Mouse (Mus musculus): ENCODE results near the gene E130308A19Rik. TPM values are rescaled to one million over a fixed set of nuclear protein-coding genes. Genes with fewer than 3 reads are reported as not detected.
"Not testable (repeated sequence)": the region's sequence is repeated elsewhere in the genome, so short reads cannot be mapped to it uniquely, and the experiment has no call there.

Gene E130308A19Rik
- total RNA-seq, 1 experiment from 2014 or later = 3.1 TPM

DNA sequence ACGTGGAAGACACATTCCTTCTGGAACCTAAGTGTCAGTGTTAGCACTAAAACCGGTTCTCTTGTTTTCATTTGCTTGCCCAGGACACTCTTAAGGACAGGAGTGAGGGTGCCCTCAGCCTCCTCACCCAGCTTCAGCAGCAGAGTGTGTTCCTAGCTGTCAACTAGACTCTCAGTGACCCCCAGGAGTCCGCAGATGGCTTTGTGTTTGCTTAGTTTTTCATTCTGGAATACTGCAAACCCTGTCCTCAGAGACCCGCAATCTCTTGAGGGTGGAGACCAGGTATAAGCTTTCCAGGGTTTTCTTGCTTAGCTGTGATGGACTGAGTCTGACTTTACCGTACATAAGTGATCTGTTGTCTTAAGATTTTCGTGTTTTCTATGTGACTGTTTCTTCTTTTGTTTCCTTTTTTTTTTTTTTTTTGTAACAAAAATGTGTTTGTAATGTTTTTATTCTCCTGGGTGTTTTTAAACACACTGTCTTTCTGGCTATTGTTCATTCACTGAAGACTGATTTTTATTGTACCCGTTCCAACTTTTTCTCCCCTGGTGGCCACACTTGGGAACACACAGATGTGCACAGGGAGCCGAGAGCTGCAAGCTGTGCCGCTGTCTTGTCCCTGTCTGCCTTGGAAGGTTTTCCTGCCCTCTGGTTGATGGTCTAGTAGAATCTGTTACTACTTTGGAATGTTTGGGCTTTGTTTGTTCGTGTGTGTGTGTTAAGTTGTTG is 134.8 kb downstream of the E130308A19Rik start:
- ATAC-seq (replicated peaks; ENCODE audit: insufficient number of reproducible peaks, low FRiP score, low TSS enrichment, poor library complexity, severe bottlenecking) = no peak

- ATAC-seq (replicated peaks; ENCODE audit: insufficient number of reproducible peaks, low FRiP score, low TSS enrichment, poor library complexity, severe bottlenecking) = no peak
Observed at GRCm38 (mm10) chr4:59761365-59761729, 135.3 kb downstream of the E130308A19Rik start.

GRCm38 (mm10) chr4:59764950-59765349 is 138.9 kb downstream of the E130308A19Rik start:
- no peak for ATAC-seq (replicated peaks; ENCODE audit: insufficient number of reproducible peaks, low FRiP score, low TSS enrichment, poor library complexity, severe bottlenecking)

DNA sequence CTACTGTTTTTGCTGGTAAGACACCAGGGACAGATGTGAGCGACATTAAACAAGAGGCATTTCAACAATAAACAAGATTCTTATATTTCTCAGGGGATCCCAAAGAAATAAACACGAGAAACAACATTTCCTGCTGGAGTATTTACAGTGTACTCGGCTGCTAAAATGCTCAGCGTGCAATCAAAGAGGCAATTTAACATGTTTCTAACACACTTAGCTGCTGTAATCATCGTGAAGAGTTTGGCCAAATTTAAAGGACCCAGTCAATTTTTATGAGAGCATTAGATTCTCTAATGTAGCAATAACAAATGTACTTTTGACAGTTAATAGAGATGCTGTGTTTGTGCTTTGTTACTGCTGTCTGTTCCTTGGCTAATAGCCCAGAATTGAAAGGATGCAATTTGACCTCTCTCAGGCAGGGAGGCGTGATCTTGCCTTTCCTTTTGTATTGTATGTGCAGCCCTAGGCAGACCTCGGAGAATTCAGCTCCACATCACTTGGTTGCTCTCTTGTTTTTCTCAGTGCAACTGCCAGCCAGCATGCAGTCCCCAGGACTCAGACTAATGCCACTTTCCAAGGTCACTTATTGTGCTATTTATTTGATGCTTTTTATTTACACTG is 139.5 kb downstream of the E130308A19Rik start:
- ATAC-seq (replicated peaks; ENCODE audit: insufficient number of reproducible peaks, low FRiP score, low TSS enrichment, poor library complexity, severe bottlenecking) = no peak

- ATAC-seq (replicated peaks; ENCODE audit: insufficient number of reproducible peaks, low FRiP score, low TSS enrichment, poor library complexity, severe bottlenecking) = no peak
Observed at GRCm38 (mm10) chr4:59767717-59768116, 141.7 kb downstream of the E130308A19Rik start.

GRCm38 (mm10) chr4:59772171-59772879 is 146.3 kb downstream of the E130308A19Rik start:
- ATAC-seq (replicated peaks; ENCODE audit: insufficient number of reproducible peaks, low FRiP score, low TSS enrichment, poor library complexity, severe bottlenecking) = no peak

DNA sequence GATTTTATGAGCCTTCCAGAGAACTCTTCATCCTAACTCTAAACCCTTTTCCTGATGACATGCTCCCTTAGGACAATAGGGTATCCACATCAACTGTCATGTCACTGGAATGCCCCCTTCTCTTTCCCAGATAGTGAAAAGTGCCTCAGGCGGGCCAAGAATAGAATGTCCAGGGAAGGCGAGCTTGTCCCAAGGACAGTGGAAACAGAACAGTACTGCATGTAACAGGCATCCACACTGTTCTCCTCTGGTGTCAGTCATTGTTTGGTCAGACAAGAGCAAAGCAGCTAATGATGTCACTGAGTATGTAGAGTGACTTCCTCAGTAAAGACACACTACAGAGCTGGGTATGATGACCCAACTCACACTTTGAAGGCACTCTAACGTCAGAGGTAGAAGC is 151.8 kb downstream of the E130308A19Rik start:
- no peak for ATAC-seq (replicated peaks; ENCODE audit: insufficient number of reproducible peaks, low FRiP score, low TSS enrichment, poor library complexity, severe bottlenecking)

- ATAC-seq (replicated peaks; ENCODE audit: insufficient number of reproducible peaks, low FRiP score, low TSS enrichment, poor library complexity, severe bottlenecking) = no peak
Observed at GRCm38 (mm10) chr4:59780568-59780967, 154.6 kb downstream of the E130308A19Rik start.

GRCm38 (mm10) chr4:59782853-59783684 is 157.1 kb downstream of the E130308A19Rik start:
- ATAC-seq (replicated peaks; ENCODE audit: insufficient number of reproducible peaks, low FRiP score, low TSS enrichment, poor library complexity, severe bottlenecking) = peak; percentile 30

GRCm38 (mm10) chr4:59783685-59784279 is 157.8 kb downstream of the E130308A19Rik start:
- ATAC-seq (replicated peaks; ENCODE audit: insufficient number of reproducible peaks, low FRiP score, low TSS enrichment, poor library complexity, severe bottlenecking) = peak; percentile 98

- ATAC-seq (replicated peaks; ENCODE audit: insufficient number of reproducible peaks, low FRiP score, low TSS enrichment, poor library complexity, severe bottlenecking) = no peak
Observed at GRCm38 (mm10) chr4:59785412-59785811, 159.4 kb downstream of the E130308A19Rik start.

DNA sequence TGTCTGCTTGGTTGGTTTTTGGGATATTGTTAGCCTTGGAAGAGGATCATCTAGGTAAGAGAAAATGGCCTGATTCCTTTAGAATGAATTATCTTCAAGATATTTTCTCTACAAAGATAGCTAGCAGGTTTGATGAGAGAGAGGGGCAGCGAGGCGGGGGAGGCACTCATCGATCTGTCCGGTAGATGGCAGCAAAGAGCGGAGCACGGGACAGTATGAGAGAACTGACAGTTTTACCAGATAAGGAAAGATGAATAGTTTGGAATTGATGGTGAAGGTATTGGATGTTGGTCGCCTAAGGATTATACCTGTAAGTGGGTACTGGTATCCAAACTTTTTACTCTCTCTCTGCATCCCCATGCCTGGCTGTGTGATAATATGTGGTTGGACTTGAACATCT is 160.7 kb downstream of the E130308A19Rik start:
- peak; percentile 28; the same call in 1 of the 2 replicates for ATAC-seq (replicated peaks; ENCODE audit: insufficient number of reproducible peaks, low FRiP score, low TSS enrichment, poor library complexity, severe bottlenecking)

DNA sequence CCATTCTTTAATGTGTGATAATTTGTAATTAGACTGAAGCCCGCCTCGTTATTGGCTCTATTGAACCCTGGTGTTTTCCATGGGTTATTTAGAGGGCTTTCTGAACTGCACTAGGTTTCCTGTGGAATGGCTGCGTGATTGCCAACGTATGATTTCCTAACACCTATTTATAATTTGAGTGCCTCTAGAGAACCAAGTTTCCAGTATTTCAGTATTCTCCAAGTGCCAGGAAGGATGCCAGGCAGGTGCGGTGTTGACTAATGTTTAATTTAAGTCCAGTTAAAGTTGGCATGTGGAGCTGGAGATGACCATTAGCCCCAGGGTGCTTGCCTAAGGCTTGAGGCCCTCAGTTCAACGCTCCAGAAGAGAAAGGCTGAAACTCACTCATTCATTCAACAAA is 161.1 kb downstream of the E130308A19Rik start:
- no peak for ATAC-seq (replicated peaks; ENCODE audit: insufficient number of reproducible peaks, low FRiP score, low TSS enrichment, poor library complexity, severe bottlenecking)

DNA sequence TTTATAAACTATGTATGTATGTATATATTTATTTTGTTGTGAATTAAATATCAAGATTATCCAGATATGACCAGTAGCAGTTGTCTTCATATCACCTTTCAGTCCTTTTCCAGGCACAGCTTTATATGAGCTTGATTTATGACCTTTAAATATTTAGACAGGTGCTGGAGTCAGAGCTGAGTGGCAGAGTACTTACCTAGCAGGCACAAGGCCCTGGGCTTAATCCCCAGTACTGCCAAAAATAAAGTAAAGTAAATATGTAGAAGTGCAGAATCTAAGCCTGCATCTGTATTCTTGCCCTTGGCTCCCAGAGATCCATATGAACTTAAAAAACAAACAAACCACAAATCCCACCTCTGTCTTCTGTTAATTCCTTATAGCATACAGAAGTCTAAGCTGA is 163.0 kb downstream of the E130308A19Rik start:
- no peak for ATAC-seq (replicated peaks; ENCODE audit: insufficient number of reproducible peaks, low FRiP score, low TSS enrichment, poor library complexity, severe bottlenecking)

DNA sequence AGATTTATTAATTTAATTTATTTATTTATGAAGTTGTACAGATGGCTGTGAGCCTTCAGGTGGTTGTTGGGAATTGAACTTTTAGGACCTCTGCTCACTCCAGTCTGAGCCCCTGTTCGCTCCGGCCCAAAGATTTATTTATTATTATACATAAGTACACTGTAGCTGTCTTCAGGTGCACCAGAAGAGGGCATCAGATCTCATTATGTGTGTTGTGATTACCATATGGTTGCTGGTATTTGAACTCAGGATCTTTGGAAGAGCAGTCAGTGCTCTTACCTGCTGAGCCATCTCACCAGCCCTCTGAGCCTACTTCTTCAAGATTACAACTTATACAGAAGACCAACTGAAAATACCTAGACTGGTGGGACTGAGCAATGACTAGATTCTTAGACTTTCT is 167.6 kb downstream of the E130308A19Rik start:
- ATAC-seq (replicated peaks; ENCODE audit: insufficient number of reproducible peaks, low FRiP score, low TSS enrichment, poor library complexity, severe bottlenecking) = not testable (repeated sequence)

DNA sequence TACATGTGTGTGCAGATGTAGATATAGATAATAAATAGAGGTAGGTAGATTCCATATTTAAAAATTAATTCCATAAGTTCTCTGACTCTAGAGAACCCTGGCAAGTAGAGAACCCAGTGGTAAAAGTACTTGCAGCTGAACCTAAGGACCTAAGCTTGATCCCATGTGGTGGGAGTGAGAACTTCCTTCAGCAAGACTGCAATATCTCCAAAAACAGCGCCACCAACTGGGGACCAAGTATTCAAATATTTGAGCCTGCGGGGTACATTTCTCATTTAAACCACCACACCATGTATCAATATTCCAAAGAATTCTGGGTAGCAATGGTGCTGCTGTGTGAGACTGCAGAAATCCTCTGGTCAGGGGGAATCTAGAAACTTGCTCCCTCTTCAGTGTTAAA is 168.1 kb downstream of the E130308A19Rik start:
- ATAC-seq (replicated peaks; ENCODE audit: insufficient number of reproducible peaks, low FRiP score, low TSS enrichment, poor library complexity, severe bottlenecking) = no peak

DNA sequence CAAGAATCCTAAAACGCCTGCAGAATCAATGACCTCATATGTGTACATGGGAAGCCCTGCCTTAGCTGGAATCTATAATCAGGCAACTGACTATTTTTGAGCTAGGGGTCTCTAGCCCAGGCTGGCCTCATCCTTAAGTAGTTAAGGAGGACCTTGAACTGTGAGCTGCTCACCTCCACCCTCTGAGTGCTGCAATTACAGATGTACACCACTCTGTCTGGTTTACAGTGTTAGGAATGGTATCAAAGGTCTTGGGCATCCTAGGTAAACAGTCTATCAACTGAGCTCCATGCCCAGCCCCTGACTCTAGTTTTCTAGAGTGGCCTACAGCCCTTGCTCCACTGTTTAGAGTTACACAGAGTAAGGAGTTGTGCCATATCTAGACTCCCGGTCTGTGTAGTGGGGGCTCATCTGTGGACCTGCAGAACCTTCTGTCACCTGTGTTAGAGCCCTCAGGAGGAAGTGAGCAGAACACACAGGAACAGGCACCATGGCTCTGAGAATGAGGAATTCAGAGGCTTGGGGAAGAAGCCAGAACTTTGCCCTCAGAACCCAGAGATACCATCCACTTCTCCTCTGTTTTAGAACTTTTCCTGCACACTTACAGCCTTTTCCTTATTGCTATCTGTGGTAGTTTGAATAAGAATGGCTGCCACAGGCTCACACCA is 169.9 kb downstream of the E130308A19Rik start:
- ATAC-seq (replicated peaks; ENCODE audit: insufficient number of reproducible peaks, low FRiP score, low TSS enrichment, poor library complexity, severe bottlenecking) = no peak

DNA sequence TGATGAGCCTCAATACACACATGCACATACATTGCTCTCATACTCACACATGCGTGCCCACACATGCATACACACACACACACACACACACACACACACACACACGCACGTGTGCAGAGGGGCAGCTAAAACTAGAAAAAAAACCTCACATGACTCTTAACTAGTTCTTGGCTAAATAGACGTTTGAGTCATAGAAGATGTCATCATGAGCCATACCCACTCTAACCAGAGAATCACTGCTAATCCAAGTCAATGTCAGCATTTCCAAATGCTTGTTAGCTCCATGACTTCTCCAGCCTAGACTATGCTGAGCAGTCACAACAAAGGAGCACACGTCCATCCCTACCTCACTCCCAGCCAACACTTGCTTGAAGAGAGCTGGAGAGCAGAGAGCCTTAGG is 174.2 kb downstream of the E130308A19Rik start:
- ATAC-seq (replicated peaks; ENCODE audit: insufficient number of reproducible peaks, low FRiP score, low TSS enrichment, poor library complexity, severe bottlenecking) = no peak

Data from monocyte, adult 5-6 weeks (primary cell).